Mouse (Mus musculus) CD4-positive helper T cell, adult 2 months (primary cell): Measurements from ENCODE around the gene Flrt1.
"Not testable (repeated sequence)": the region's sequence is repeated elsewhere in the genome, so short reads cannot be mapped to it uniquely, and the experiment has no call there.

Experiments
- DNase-seq: peaks from one replicate; pipeline ENCODE4 v3.0.0-alpha.2; 2012; ENCODE audit warnings: low read depth, missing footprints, low spot score

Gene Flrt1

DNA sequence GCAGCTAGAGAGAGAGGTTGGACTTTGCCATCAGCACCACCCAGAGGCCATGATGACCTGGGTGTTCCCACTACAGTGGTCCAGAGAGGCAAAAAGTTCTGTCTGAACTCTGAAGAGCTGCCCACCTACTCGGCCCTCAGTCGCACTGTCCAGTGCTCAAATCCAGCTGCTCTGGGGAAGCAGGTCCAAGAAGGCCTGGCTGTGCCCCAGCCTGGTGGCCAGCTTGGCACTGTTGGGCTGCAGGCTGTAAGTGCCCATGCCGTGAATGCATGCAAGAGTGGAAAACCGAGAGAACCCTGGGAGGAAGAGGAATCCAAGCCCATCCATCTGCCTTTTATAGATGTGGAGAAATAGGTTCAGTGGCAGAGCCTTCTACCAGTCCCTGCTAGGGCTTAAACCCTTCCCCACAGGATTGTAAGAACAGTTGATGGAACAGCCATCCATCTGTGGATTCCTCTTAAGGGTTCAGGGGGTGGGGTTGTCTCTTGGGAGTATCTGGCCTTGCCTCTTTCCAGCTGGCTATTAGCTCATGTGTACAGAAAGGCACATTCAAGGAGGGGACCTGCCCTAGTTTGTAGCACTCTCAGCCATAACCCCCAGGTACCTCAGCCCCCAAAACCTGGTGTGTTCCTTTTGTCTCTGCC is 2.1 kb downstream of the Flrt1 start:
- DNase-seq = no peak

DNA sequence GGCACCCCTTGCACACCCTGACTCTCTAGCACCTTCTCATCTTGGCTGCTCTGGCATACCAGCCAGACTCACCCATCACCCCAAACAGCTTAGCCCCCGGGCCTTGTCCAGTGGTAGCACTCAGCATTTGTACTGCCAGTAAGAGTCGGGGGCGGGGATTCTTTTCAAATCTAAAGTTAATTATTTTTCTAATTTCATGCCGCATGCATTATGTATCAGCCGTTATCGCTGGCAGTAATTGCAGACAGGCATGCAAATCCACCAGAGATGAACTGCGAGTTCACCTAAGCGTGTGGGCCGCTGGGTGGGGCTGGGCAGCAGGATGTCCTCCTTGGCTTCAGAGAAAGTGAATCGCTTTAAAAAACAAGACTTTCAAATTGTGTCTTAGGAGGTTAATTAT is 3.5 kb downstream of the Flrt1 start:
- DNase-seq = no peak

GRCm38 (mm10) chr19:7099620-7100155 is 5.8 kb downstream of the Flrt1 start:
- DNase-seq = no peak

DNA sequence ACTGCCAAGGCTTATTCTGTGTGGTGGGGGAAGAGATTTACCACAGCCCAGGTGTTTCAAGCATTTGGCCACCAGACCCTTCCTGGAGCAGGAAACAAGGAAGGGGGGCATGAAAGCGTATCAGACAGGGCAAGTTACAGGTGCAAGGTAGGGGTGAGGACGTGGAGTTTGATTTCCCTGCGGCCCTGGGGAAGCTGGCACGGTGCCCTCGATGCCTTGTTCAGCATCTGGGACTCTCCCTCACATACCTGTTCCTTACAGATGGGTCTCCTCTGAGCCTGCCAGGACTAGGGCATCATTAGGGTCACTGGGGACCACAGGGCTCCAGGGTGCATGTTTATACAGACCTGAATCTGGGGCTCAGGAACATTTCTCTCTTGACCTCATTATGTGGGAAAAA is 12.8 kb downstream of the Flrt1 start:
- no peak for DNase-seq

DNA sequence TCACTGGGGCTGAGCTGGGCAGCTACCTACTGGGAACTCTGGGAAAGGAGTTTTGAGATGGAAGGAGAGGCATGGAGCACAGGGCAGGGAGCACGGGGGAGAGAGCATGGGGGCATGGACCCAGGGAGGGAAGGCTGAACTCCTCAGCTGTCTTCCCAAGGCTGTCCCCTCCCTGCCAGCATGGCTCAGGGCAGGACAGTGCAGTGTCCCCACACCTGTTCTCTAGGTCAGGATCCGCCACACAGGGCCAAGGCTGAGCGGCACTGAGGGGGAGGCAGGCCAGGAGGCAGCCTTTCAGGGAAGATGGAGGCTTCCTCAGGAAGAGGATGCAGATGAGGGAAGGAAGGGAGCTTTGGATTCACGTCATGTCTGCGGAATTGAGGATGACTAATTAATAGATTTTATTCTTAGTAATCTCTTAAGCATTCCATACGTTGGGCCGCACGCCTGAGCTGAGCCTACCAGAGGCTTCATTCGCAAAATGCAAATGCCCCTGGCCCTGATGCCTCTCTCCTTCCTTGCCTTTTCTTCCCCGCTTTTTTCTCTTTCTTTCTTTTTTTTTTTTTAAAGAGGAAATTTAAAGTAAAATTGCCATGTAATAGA is 14.0 kb downstream of the Flrt1 start:
- DNase-seq = no peak

- DNase-seq = no peak
Observed at GRCm38 (mm10) chr19:7090369-7091064, 15.0 kb downstream of the Flrt1 start.

DNA sequence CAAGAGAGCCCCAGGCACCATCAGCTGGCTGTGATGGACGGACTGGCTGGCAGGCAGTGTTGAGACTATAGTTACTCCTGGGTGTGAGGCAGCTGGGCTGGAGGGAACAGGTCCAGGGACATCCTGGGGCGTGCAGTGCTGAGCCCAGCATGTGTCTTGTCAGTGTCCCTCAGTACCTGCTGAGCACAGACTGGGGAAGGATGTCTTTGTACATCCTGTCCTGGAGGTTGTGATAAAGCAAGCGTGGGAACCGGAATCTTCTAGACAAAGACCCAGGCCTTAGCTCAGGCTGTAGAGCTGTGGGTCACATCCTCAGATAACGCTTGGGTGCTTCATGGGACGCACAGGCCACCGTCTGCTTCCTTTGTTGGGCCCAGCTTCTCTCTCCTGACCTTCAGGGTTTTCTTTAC is 15.7 kb downstream of the Flrt1 start:
- no peak for DNase-seq

GRCm38 (mm10) chr19:7089050-7089449 is 16.5 kb downstream of the Flrt1 start:
- DNase-seq = no peak

- DNase-seq = no peak
Observed at GRCm38 (mm10) chr19:7088558-7088957, 17.0 kb downstream of the Flrt1 start.

DNA sequence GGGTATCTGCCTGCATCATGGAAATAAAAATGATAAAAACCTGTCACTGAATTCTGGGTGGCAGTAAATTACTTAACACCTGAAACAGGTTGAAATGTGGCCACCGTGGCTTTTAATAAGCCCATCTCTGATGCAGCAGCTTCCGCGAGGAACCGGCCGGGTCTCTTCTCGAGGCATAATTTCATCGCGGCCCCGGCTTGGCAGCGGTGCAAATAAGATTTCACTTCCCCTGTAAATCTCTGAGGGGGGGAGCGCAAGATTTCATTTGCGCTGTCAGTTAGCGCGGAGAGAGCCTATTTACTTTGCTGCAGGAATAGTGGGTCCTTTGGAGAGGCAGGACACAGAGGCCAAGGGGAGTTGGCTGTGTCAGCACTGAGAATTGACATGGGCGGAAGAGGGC is 20.8 kb downstream of the Flrt1 start:
- DNase-seq = no peak

DNA sequence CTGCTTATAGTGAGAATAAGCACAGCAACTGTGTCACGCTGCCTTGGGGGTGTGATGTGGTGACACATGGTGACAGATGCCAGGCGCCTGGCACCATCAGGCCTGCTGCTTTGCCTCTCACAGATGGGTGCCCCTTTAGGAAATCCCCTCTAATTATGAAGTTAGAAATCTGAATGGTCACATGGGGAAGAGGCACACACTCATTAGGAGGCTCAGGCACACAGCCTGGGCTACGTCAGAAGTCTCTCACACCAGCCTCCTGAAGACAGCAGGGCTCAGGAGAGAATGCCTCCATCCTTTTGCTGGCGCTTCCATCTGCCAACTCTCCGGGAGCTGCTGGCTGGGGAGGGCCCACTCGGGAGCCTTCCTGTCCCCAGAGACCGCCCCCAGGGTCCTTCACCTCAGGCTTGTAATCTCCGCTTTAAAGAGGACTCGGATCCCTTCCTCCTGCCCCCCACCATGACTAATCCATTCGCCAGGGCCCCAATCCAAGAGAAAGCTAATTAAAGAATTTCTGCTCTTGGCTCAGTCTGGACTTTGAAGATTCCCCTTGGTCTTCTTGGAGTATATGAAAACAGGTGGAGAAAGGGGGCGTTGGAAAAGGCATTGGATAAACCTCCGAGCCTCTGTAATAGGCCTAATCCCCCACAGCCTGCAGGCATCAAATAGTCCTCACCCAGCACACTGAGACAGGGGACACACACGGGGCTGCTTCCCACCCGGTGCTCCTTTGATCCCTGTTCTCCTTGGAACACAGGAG is 22.3 kb downstream of the Flrt1 start:
- DNase-seq = no peak

DNA sequence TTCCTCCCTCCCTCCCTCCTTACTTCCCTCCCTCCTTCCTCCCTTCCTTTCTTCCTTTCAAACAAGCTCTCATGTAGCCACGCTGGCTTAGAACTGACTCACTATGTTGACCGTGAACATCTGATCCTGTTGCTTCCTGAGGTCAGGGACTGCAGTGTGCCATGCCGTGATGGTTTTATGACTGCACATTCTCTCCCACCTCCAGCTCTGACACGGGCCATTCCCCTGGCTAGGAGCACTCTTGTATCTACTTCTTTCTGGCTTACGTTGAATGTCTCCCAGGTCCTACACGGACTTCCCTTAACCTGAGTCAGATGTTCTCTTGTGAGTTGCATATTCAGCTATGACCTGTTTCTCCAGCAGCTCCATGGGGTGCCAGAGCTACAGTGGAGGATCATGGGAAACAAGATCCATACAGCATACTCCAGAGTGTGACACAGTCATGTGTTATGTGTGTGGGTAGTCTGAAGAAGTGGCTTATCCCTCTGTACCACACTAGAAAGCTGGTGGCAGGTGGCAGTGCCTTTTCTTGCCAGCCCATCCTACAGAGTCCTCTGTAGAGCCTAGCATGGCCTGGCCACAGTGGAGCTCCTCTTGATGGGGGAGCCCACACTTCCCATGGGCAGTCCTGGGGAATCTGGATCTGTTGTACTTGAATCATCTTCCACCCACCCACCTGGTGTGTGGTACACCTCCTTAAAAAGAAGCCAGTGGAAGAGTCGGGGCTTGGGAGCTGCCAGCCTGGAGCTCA is 23.8 kb downstream of the Flrt1 start:
- DNase-seq = no peak

DNA sequence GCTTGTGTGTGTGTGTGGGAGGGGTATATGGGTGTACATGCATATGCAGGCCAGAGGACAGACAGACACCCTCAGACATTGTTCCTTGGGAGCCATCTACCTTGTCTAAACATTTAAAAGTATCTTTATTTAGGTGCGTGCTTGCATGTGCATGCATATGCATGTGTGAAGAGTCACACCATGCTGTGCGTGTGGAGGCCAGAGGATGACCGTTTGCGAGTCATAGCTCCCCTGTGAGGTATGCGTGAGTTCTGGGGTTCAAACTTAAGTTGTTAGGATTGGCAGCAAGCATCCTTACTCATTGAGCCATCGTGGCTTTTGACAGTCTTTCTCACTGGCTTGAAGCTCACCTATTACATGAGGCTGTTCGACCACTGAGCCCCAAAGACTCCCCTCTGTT is 27.3 kb downstream of the Flrt1 start:
- DNase-seq = no peak

DNA sequence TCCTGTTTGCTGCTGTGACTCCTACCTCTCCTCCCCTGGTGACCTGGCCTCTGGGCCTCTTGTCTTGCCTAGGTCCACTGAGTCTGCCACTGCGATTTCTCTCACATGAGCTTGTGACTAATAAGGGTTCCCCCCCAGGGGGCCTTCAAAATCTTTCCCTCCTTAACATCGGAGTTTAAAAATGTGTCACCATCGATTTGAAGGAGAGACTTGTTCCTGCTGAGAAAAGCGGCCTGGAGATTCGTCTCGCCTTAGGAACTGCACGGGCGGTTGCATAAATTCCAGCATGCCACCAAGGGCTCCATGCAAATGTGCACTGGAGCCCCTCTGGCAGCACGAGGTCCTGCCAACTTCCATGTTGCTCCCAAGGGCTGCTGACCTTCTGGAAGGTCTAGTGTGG is 27.9 kb downstream of the Flrt1 start:
- no peak for DNase-seq

- DNase-seq = not testable (repeated sequence)
Observed at GRCm38 (mm10) chr19:7075336-7075735, 30.2 kb downstream of the Flrt1 start.

- DNase-seq = no peak
Observed at GRCm38 (mm10) chr19:7073997-7074781, 31.3 kb downstream of the Flrt1 start.

- no peak for DNase-seq
Observed at GRCm38 (mm10) chr19:7072221-7072620, 33.3 kb downstream of the Flrt1 start.

DNA sequence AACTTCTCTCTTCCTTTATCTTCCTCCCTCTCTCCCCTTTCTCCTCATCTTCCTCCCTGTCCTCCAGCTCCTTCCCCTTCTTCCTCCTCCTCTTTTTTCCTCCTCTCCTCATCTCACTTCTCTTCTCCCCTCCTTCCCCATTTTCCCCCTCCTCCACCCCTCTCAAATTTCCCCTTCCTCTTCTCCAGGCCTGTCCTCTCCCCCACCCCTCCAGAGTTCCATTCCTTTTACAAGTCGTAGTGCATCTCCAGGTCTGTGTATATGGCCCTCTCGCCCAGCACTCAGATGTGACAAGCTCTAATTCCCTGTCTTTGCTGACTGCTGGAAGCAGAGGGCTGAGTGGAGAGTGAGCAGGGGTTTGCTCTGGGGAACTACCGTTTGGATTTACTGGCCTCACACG is 34.8 kb downstream of the Flrt1 start:
- DNase-seq = no peak

GRCm38 (mm10) chr19:7069781-7070763 is 35.5 kb downstream of the Flrt1 start:
- no peak for DNase-seq
